Mouse (Mus musculus) gastrocnemius, postnatal 4 days (tissue): ENCODE measurements around the gene Dmpk. TPM values are rescaled to one million over a fixed set of nuclear protein-coding genes. Genes with fewer than 3 reads are reported as not detected.

ENCODE experiments used
- DNase-seq, 2 experiments: peaks; one replicate each; pipeline ENCODE4 v3.0.0; 2021 to 2022; ENCODE audit warnings: low spot score in 2 of 2, mixed read lengths in 2 of 2
- total RNA-seq, 2 experiments: library from RNA; stranded (reverse); gene quantifications; 2 replicates each; pipeline ENCODE4 v1.2.3; 2021

Gene Dmpk
- total RNA-seq, 2 experiments from 2014 or later, result 287 to 292 TPM

- no peak for DNase-seq
Observed at GRCm38 (mm10) chr7:19075231-19075630, 8.4 kb upstream of the Dmpk start.

- DNase-seq, result peak; percentile 84 to 94
Observed at GRCm38 (mm10) chr7:19075723-19076585, 7.7 kb upstream of the Dmpk start, which contains the start of gene Dmwd. TSS of gene Dmwd (plus strand) at chr7:19076227.

GRCm38 (mm10) chr7:19076586-19076991 lies 7.1 kb upstream of the Dmpk start:
- peak in 1 of 2 experiments; percentile 25 for DNase-seq

GRCm38 (mm10) chr7:19077761-19078160 lies 5.9 kb upstream of the Dmpk start:
- DNase-seq, result no peak

- no peak for DNase-seq
Observed at GRCm38 (mm10) chr7:19078732-19079131, 4.9 kb upstream of the Dmpk start.

- DNase-seq, result no peak
Observed at GRCm38 (mm10) chr7:19080451-19080950, 3.1 kb upstream of the Dmpk start.

GRCm38 (mm10) chr7:19082171-19082570 lies 1.5 kb upstream of the Dmpk start:
- no peak for DNase-seq

GRCm38 (mm10) chr7:19083096-19083495 lies 553 bp upstream of the Dmpk start:
- peak in 1 of 2 experiments; percentile 57 for DNase-seq

- peak in 1 of 2 experiments; percentile 55 for DNase-seq
Observed at GRCm38 (mm10) chr7:19084277-19084771, 675 bp downstream of the Dmpk start.

GRCm38 (mm10) chr7:19084921-19085473 lies 1.3 kb downstream of the Dmpk start:
- no peak for DNase-seq

- no peak for DNase-seq
Observed at GRCm38 (mm10) chr7:19085495-19085894, 1.8 kb downstream of the Dmpk start.

GRCm38 (mm10) chr7:19086042-19086441 lies 2.4 kb downstream of the Dmpk start:
- no peak for DNase-seq

- no peak for DNase-seq
Observed at GRCm38 (mm10) chr7:19086760-19087159, 3.1 kb downstream of the Dmpk start.

GRCm38 (mm10) chr7:19088813-19089212 lies 5.2 kb downstream of the Dmpk start:
- peak in 1 of 2 experiments; percentile 73 for DNase-seq

GRCm38 (mm10) chr7:19091913-19092312 lies 8.3 kb downstream of the Dmpk start:
- DNase-seq, result no peak

GRCm38 (mm10) chr7:19092381-19093173 lies 8.9 kb downstream of the Dmpk start:
- peak; percentile 42 to 65 for DNase-seq

GRCm38 (mm10) chr7:19093174-19093521 lies 9.5 kb downstream of the Dmpk start:
- DNase-seq, result peak; percentile 86 to 88

- peak; percentile 93 to 97 for DNase-seq
Observed at GRCm38 (mm10) chr7:19093537-19094385, 10.1 kb downstream of the Dmpk start.

GRCm38 (mm10) chr7:19094471-19094825 lies 10.8 kb downstream of the Dmpk start, which contains the start of gene Six5:
TSS of gene Six5 (plus strand) at chr7:19094594.
- peak; percentile 59 to 74 for DNase-seq
